Mouse (Mus musculus) liver, embryonic 13.5 days (tissue): Measurements from ENCODE around the gene Cacng2. TPM values are rescaled to one million over a fixed set of nuclear protein-coding genes. Genes with fewer than 3 reads are reported as not detected.
A peak's percentile ranks its signal among the peaks of the same experiment; 100 is the strongest.

Source experiments
- ATAC-seq: fragments of 200-750 bp; cut with Nextera tagmentation; 2 replicates; pipeline ENCODE4 v1.8.0; 2017; ENCODE audit warnings: low read depth, mild to moderate bottlenecking, moderate number of reproducible peaks, moderate library complexity
- DNase-seq: peaks from one replicate; pipeline ENCODE4 v3.0.0; 2022
- H3K27ac ChIP-seq: fragments of 300-500 bp; sonication (generic); 2 replicates; pipeline ENCODE4 v1.5.1; 2015; ENCODE audit warnings: moderate library complexity, mild to moderate bottlenecking, inconsistent platforms
- H3K27me3 ChIP-seq: fragments of 300-500 bp; sonication (generic); 2 replicates; pipeline ENCODE4 v1.6.1; 2015; ENCODE audit warnings: mild to moderate bottlenecking, inconsistent platforms
- H3K36me3 ChIP-seq: fragments of 300-500 bp; sonication (generic); 2 replicates; pipeline ENCODE4 v1.6.1; 2015; ENCODE audit warnings: mild to moderate bottlenecking, inconsistent platforms
- H3K4me1 ChIP-seq: fragments of 300-500 bp; sonication (generic); replicated peaks from 2 replicates; pipeline ENCODE4 v1.6.1; 2015; ENCODE audit warnings: inconsistent platforms
- H3K4me2 ChIP-seq: fragments of 300-500 bp; sonication (generic); 2 replicates; pipeline ENCODE4 v1.6.1; 2015; ENCODE audit warnings: inconsistent platforms, mild to moderate bottlenecking, moderate library complexity
- H3K4me3 ChIP-seq: fragments of 300-500 bp; sonication (generic); replicated peaks from 2 replicates; pipeline ENCODE4 v1.5.1; 2015; ENCODE audit warnings: mild to moderate bottlenecking, inconsistent platforms
- H3K9ac ChIP-seq: fragments of 300-500 bp; sonication (generic); 2 replicates; pipeline ENCODE4 v1.6.1; 2015; ENCODE audit warnings: mild to moderate bottlenecking, inconsistent platforms
- H3K9me3 ChIP-seq: fragments of 300-500 bp; sonication (generic); replicated peaks from 2 replicates; pipeline ENCODE4 v1.6.1; 2016; ENCODE audit warnings: inconsistent platforms
- WGBS: fragments of 180-500 bp; shearing (Covaris S2); methylation state at CpG from one replicate; pipeline ENCODE4 v1.1.7; 2015; ENCODE audit not compliant: insufficient replicate concordance; 5-methylcytosine and 5-hydroxymethylcytosine counted together
- polyA plus RNA-seq: library from polyadenylated mRNA; unstranded; fragments of >200 nt; fragmentation: Nextera tagmentation; extraction: Ambion mirVana; gene quantifications from 2 replicates; pipeline ENCODE4 v1.2.1, GENCODE M21; 2015

Cacng2 gene
- polyA plus RNA-seq, 1 experiment from 2014 or later: not detected

DNA sequence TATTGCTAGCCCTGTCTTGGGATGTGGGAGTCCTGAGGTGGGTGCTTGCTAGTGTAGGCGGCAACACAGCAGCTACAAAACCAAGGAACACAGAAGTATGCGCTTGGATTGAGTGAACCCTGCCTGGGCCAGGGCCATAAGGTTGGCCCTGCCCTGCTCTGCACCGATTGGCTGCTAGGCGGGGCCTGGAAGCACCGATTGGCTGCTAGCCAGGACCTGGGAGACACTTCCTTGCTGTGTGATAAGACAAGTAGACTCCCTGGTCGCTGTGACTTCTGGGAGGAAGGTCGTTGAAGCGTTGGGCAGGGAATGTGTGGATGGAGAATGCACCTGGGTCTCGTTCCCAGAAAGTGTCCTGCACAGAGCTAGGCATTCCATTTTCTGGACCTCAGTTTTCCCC lies 115.9 kb downstream of the Cacng2 start:
- H3K4me2 ChIP-seq: no peak overlapping the region
- no peak overlapping the region for H3K9ac ChIP-seq
- H3K27ac ChIP-seq: no peak overlapping the region
- H3K4me1 ChIP-seq: no peaks in the 10 kb centered on the region
- no peaks in the 10 kb centered on the region for H3K9me3 ChIP-seq
- no peak overlapping the region for H3K4me3 ChIP-seq
- H3K36me3 ChIP-seq: no peaks in the 10 kb centered on the region
- ATAC-seq (peak; percentile 83), DNase-seq (peak; percentile 22)
- WGBS: 34% methylated on average over 9 of the region's 9 CpGs
- H3K27me3 ChIP-seq: no peaks in the 10 kb centered on the region

- ATAC-seq (no peak), DNase-seq (no peak)
- H3K4me3 ChIP-seq: no peak overlapping the region
- WGBS: 28% methylated on average over 5 of the region's 5 CpGs
- no peak overlapping the region for H3K9ac ChIP-seq
- no peaks in the 10 kb centered on the region for H3K4me1 ChIP-seq
- no peaks in the 10 kb centered on the region for H3K27me3 ChIP-seq
- no peak overlapping the region for H3K27ac ChIP-seq
- H3K36me3 ChIP-seq: no peaks in the 10 kb centered on the region
- no peaks in the 10 kb centered on the region for H3K9me3 ChIP-seq
- H3K4me2 ChIP-seq: no peak overlapping the region
Measured at GRCm38 (mm10) chr15:78001400-78001799, 118.4 kb downstream of the Cacng2 start.

DNA sequence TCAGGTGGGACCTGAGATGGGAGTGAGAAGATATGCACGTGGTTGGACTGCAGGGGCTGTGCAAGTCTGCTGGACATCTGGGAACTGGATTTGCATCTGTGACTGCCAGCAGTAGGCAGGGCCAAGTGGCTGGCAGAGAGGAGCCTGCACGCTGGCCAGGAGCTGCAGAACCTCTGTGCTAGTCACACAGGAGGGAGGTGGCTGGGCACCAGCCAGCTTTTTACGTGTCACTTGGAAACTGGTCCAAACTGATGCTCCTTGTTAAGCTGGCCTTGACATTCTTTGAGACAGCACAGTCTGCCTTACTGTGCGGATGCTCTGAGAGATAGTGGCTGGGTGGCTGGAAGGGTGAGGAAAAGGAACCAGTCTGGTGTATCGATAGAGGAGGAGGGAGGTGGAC lies 131.3 kb downstream of the Cacng2 start:
- H3K9ac ChIP-seq: no peak overlapping the region
- 44% methylated on average over 5 of the region's 5 CpGs for WGBS
- H3K27ac ChIP-seq: no peak overlapping the region
- DNase-seq (no peak), ATAC-seq (no peak)
- no peak overlapping the region for H3K4me2 ChIP-seq
- H3K4me1 ChIP-seq: no peaks in the 10 kb centered on the region
- no peaks in the 10 kb centered on the region for H3K36me3 ChIP-seq
- H3K4me3 ChIP-seq: no peak overlapping the region
- H3K9me3 ChIP-seq: no peaks in the 10 kb centered on the region
- peaks cover 3% of the 10 kb centered on the region; the same call in 1 of the 2 replicates for H3K27me3 ChIP-seq

- 23% methylated on average over 3 of the region's 3 CpGs for WGBS
- DNase-seq (no peak), ATAC-seq (no peak)
- Histone ChIP-seq H3K4me2 (no peak overlapping the region), H3K9me3 (no peaks in the 10 kb centered on the region), H3K4me3 (no peak overlapping the region), H3K9ac (no peak overlapping the region), H3K4me1 (peaks cover 2% of the 10 kb centered on the region), H3K27ac (no peak overlapping the region), H3K36me3 (no peaks in the 10 kb centered on the region), H3K27me3 (peaks cover 17% of the 10 kb centered on the region)
Measured at GRCm38 (mm10) chr15:77983391-77983790, 136.4 kb downstream of the Cacng2 start.

DNA sequence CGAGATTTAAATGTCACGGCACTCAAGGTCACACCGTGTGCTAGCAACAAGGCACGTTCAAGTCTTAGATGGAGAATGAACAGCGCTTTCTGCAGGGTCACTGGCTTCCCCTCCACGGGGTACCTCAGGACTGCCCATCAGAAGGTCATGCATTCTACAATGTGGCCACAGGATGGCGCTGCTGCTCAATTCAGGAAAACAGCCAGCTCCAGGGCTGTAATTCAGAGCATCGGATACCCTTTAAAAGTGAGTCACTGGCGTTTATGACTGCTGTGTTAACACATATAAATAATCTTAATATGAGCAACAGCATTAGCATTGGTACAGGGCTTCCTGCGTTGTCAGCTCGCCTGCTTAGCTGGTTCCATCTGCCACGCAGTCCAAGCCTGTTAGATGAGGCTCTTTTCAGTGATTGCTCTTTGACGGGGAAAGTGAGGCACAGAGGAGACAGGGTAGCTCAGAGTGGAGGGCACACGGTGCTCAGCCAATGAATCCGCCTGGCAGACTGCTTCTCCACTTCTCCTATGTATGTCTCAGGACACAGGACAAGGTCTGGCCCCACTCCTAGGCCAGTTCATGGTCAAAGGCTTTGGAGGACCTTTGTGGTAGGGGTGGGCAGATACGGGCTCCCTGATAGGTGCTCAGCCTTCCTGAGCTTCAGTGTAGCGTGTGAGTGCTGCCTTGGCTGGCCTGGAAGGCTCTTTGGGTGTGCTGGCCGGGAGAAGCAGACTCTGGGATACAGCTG lies 137.5 kb downstream of the Cacng2 start:
- H3K36me3 ChIP-seq: no peaks in the 10 kb centered on the region
- peak; percentile 42 for DNase-seq
- ATAC-seq: no peak
- no peak overlapping the region for H3K9ac ChIP-seq
- no peak overlapping the region for H3K4me3 ChIP-seq
- peaks cover 12% of the 10 kb centered on the region for H3K4me1 ChIP-seq
- WGBS: 26% methylated on average over 18 of the region's 18 CpGs
- H3K9me3 ChIP-seq: no peaks in the 10 kb centered on the region
- no peak overlapping the region for H3K27ac ChIP-seq
- no peak overlapping the region for H3K4me2 ChIP-seq
- peaks cover 17% of the 10 kb centered on the region for H3K27me3 ChIP-seq

DNA sequence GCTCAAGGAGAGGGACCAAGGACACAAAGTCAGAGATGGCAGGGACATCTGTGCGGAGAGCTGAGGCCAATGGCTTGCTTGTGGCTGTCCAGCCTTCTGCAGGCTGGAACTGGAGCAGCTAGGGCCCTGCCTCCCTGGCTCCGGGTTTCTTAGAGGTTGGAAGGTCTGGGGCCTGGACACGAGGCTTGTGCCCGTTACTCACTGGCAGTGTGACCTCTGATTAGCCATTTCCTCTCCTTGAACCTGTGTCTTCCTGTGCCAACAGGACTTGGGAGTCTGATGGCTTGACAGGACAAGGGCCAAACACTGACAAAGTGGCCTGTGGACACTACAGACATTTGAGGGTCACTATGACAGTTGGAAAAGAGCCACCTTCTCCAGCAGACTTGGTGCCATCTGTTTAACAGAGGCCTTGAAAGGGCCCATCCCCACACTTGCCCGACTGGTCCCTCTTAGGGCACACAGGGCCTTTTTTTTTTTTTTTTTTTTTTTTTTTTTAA lies 138.6 kb downstream of the Cacng2 start:
- 54% methylated on average over 5 of the region's 5 CpGs for WGBS
- H3K9ac ChIP-seq: no peak overlapping the region
- no peaks in the 10 kb centered on the region for H3K9me3 ChIP-seq

GRCm38 (mm10) chr15:77979427-77979865 lies 140.4 kb downstream of the Cacng2 start:
- Histone ChIP-seq H3K9ac (no peak overlapping the region), H3K9me3 (no peaks in the 10 kb centered on the region; the same call in 1 of the 2 replicates), H3K4me1 (peaks cover 39% of the 10 kb centered on the region), H3K4me3 (no peak overlapping the region), H3K36me3 (no peaks in the 10 kb centered on the region), H3K4me2 (no peak overlapping the region), H3K27me3 (peaks cover 17% of the 10 kb centered on the region), H3K27ac (no peak overlapping the region)
- WGBS: 74% methylated on average over 10 of the region's 10 CpGs
- DNase-seq: no peak
- no peak for ATAC-seq

More for the DNA sequence above, 138.6 kb downstream of the Cacng2 start:
- peaks cover 23% of the 10 kb centered on the region for H3K4me1 ChIP-seq
- no peak overlapping the region for H3K4me3 ChIP-seq
- H3K27ac ChIP-seq: no peak overlapping the region
- ATAC-seq: no peak
- no peaks in the 10 kb centered on the region for H3K36me3 ChIP-seq
- H3K4me2 ChIP-seq: no peak overlapping the region
- no peak for DNase-seq
- H3K27me3 ChIP-seq: peaks cover 17% of the 10 kb centered on the region

DNA sequence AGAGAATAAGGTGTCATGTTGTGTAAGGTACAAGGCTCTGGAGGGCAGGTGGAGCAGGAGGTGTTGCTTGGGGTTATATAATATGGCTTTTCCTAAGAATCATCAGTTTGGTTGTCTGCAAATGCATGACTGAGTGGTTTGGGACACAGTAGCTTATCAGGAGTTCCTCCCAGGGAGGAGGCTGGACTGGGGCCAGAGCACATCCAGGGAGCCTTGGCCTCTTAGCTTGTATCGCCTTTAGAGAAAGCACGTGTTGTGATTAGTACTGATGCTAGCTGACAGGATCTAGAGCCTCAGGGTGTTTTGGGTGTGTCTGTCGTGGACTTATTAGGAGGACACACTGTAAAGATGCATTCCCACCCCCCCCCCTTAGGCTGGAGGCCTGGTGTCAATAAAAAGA lies 142.2 kb downstream of the Cacng2 start:
- ATAC-seq (peak; percentile 53), DNase-seq (no peak)
- 50% methylated on average over 3 of the region's 3 CpGs for WGBS
- Histone ChIP-seq H3K9me3 (no peaks in the 10 kb centered on the region; the same call in 1 of the 2 replicates), H3K9ac (no peak overlapping the region), H3K36me3 (no peaks in the 10 kb centered on the region), H3K4me1 (peaks cover 57% of the 10 kb centered on the region), H3K27me3 (peaks cover 14% of the 10 kb centered on the region), H3K4me2 (peak overlapping the region; percentile 41), H3K4me3 (peak overlapping the region; percentile 48; the same call in 1 of the 2 replicates), H3K27ac (peak overlapping the region; percentile 64)

GRCm38 (mm10) chr15:77974165-77974841 lies 145.5 kb downstream of the Cacng2 start:
- Histone ChIP-seq H3K4me1 (peaks cover 75% of the 10 kb centered on the region), H3K9me3 (no peaks in the 10 kb centered on the region; the same call in 1 of the 2 replicates), H3K36me3 (0 out of 2 replicates have a peak, but pooled peaks cover under 1% of the 10 kb centered on the region), H3K27me3 (no peaks in the 10 kb centered on the region), H3K4me3 (peak overlapping the region; percentile 38), H3K27ac (peak overlapping the region; percentile 96), H3K4me2 (peak overlapping the region; percentile 70), H3K9ac (peak overlapping the region; percentile 68)
- 27% methylated on average over 6 of the region's 6 CpGs for WGBS
- DNase-seq: peak; percentile 62
- ATAC-seq: peak; percentile 90

- peaks cover 83% of the 10 kb centered on the region for H3K4me1 ChIP-seq
- 0% methylated on average over 72 of the region's 72 CpGs for WGBS
- DNase-seq: peak; percentile 94
Measured at GRCm38 (mm10) chr15:77970470-77971292, 149.1 kb downstream of the Cacng2 start, which contains the start of gene Eif3d. Gene Eif3d, minus strand, starts transcription at chr15:77970813.

More at GRCm38 (mm10) chr15:77970470-77971292, 149.1 kb downstream of the Cacng2 start, which contains the start of gene Eif3d:
- Histone ChIP-seq H3K4me2 (peak within 1 kb of the TSS; percentile 82), H3K36me3 (peaks cover 36% of the 10 kb centered on the region), H3K9me3 (no peaks in the 10 kb centered on the region), H3K27me3 (no peaks in the 10 kb centered on the region), H3K4me3 (peak within 1 kb of the TSS; percentile 82), H3K9ac (peak within 1 kb of the TSS; percentile 92), H3K27ac (peak within 1 kb of the TSS; percentile 96)
- peak; percentile 62 for ATAC-seq
